Mouse (Mus musculus) thymus, adult 18-20 months (tissue): ENCODE measurements around the gene Smpd4.
"Not testable (repeated sequence)": the region's sequence is repeated elsewhere in the genome, so short reads cannot be mapped to it uniquely, and the experiment has no call there.

Source experiments
- DNase-seq, 2 experiments: peaks; one replicate each; pipeline ENCODE4 v3.0.0; 2022; ENCODE audit warnings: mixed read lengths in 2 of 2

Gene Smpd4

DNA sequence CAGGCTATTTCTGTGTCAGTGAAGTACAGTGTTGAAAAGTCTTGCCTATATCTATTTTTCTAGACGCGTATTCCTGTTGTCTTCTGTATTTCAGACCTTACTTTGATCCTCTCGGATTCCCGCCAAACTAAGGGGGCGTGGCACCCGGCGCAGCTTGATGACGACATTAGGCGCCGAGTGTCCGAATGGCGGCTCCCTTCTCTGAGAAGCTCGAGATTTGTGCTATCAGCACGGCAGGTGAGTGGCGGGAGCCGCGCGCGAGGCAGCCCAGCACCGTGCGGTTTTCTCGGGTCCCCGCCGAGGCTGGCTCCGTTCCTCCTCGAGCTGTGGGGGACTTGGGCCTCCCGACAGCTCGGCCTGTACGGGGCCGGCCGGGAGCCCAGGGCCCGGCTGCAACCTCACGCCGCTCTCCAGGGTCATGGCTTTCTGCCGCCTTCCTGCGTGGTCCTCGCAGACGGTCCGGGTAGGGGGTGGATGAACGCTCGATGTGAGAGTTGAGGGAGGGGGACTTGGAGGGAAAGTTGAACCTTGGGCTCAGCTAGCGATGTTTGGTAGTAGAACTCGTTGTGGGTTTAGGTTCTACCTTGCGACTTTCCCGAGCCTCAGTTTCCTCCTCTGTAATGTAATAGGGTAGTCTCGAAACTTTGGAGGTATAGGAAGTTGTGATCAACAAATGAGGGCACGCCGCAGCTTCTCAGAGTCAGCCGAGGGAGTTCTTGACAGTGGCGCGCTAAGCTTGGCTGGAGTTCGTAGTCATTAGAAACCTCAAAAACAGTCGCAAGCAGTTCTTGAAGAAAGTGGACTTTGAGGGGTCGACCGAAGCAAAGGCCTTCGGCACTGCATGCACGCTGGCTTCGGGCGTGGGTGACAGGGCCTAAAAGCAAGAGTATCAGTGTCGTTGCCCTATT, at the start of gene Smpd4:
Gene Smpd4 (plus strand): TSS at position 157 of the 908 bp plus-strand sequence.
- DNase-seq, result peak; percentile 67 to 75

GRCm38 (mm10) chr16:17575870-17576824, 43.0 kb upstream of the Smpd4 start:
- no peak for DNase-seq

DNA sequence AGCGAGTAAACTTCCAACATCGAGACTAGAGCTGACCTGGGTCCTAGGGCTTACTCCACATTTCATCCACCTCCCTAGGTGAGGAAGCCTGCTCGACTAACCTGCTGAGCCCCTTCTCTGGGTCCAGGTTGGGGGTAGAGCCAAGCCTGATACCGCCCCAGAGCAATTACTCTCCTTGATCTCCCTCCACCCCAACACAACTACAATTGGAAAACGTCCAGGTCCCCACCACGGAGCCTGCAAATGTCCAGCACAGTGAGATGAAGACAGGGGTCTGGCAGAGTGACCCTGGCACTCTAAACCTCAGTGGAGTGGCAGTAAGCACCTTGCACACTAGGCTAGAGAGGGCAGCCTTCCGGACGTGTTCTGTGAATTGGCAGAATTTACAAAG, 42.3 kb upstream of the Smpd4 start:
- no peak for DNase-seq

DNA sequence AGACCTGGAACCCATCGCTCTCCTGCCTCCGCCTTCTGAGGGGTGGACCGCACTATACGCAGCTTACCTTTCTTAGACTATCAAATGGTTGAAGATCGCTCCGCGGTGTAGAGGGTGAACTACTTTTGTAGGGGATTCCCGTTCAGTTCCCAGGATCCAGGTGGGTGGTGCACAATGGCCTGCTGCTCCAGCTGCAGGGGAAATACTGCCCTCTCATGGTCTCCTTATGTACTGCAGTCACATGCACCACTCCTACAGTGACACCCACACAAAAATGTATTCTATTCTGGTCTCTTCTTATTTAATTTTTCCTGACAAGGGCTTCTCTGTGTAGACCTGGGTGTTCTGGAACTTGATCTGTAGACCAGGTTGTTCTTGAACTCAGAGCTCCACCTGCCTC, 36.1 kb upstream of the Smpd4 start, which contains the start of gene Slc7a4:
Gene Slc7a4 (minus strand): TSS at position 151 of the 400 bp plus-strand sequence.
- DNase-seq, result no peak

GRCm38 (mm10) chr16:17584555-17584954, 34.6 kb upstream of the Smpd4 start:
- DNase-seq, result no peak

DNA sequence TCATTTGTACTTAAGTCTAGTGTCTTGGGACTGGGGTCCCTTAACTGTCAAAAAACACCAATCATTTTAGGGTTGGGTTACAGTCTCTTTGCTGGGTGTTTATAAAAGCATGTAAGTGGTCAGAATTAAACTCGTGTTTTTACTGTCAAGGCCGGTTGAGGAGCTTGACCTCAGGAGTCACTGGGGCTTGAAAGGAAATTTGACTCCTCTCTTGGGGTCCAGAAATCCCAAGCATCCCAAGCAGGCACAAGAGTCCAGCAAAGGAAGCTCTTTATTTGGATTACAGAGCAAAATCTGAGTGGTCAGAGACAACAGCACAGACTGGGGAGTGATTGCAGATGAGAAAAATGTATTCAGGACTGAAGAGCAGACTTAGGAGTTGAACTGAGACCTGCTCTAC, 28.4 kb upstream of the Smpd4 start:
- DNase-seq, result no peak

DNA sequence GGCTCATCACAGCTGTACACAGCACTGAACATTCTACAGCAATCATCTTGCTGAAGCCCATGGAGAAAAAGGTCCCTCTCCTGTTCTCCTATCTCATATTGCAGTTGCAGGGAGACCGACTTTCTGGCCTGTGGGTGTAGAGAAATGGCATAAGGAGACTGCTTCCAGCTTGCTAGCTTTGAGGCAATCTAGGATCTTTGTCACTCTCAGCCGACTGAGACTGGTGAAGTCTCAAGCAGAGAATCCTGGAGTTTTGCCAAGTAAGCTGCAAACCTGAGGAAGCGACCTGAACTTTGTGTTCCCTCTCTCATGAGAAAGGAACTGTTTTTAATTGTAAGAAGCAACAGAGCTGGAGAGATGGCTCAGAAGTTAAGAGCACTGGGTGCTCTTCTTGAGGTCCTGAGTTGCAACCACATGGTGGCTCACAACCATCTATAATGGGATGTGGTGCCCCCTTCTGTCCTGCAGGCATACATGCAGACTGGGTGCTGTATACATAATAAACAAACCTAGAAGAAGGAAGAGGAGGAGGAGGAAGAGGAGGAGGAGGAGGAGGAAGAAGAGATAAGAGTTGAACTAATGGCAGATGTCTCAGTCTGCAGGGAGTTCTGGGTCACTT, 18.1 kb upstream of the Smpd4 start:
- DNase-seq, result no peak

- no peak for DNase-seq
These were observed 14.2 kb upstream of the Smpd4 start for GRCm38 (mm10) chr16:17604941-17605340.

- no peak for DNase-seq
These were observed 13.5 kb upstream of the Smpd4 start for GRCm38 (mm10) chr16:17605684-17606083.

DNA sequence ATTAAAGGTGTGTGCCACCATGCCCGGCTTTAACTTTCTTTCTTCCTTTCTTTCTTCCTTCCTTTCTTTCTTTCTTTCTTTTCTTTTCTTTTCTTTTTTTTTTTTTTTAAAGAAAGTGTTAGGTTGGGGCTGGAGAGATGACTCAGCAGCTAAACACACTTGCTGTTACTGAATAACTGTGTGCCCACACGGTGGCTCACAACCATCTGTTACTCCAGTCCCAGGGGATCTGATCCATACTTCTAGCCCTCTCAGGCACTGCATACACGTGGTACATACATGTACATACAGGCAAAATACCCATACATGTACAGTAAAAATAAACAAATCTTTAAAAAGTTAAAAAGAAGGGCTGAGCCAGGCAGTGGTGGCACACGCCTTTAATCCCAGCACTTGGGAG, 7.8 kb upstream of the Smpd4 start:
- no peak for DNase-seq

DNA sequence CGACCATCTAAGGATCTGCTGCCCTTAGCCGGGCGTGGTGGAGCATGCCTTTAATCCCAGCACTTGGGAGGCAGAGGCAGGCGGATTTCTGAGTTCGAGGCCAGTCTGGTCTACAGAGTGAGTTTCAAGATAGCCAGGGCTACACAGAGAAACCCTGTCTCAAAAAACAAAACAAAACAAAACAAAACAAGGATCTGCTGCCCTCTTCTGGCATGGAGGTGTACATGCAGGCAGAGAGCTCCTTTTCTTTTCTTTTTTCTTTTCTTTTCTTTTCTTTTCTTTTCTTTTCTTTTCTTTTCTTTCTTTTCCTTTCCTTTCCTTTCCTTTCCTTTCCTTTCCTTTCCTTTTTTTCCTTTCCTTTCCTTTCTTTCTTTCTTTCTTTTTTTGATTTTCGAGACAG, 4.4 kb upstream of the Smpd4 start:
- DNase-seq, result not testable (repeated sequence)

DNA sequence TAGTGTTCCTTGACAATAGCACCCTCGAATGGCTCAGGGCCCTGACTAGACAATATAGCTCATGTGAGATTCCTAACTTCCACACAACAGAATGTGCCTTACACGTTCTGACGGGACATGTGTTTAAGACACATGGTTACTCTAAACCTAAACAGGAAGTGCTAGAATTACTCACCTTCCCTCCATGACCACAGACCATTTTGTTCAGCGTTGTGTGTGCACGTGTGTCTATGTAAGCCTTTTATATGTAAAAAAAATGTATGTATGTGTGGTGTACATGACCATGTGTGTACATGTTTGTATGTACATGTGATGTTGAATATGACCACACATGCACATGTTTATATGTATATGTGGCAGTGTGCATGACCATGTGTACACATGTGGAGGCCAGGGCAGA, 2.9 kb upstream of the Smpd4 start:
- DNase-seq, result no peak

GRCm38 (mm10) chr16:17617922-17618565, 1.1 kb upstream of the Smpd4 start:
- DNase-seq, result peak; percentile 21 to 30

DNA sequence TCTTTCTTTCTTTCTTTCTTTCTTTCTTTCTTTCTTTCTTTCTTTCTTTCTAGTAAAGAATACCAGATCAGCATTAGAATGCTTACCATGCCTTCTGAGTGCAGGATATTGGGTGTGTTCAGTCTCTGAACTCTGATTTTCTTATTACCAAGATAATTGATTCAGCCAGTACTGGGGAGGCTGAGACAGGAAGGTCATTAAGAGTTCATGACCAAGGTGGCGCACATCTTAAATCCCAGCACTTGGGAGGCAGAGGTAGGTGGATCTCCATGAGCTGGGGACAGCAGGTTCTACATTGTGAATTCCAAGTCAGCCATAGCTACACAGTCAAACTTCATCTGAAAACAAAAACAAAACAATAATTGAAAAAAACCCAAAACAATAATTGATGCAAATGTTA, 2.8 kb downstream of the Smpd4 start:
- no peak for DNase-seq

- no peak for DNase-seq
These were observed 6.5 kb downstream of the Smpd4 start for GRCm38 (mm10) chr16:17625488-17626268.

- no peak for DNase-seq
These were observed 7.1 kb downstream of the Smpd4 start for GRCm38 (mm10) chr16:17626269-17626555.

GRCm38 (mm10) chr16:17632580-17632979, 13.4 kb downstream of the Smpd4 start:
- no peak for DNase-seq

DNA sequence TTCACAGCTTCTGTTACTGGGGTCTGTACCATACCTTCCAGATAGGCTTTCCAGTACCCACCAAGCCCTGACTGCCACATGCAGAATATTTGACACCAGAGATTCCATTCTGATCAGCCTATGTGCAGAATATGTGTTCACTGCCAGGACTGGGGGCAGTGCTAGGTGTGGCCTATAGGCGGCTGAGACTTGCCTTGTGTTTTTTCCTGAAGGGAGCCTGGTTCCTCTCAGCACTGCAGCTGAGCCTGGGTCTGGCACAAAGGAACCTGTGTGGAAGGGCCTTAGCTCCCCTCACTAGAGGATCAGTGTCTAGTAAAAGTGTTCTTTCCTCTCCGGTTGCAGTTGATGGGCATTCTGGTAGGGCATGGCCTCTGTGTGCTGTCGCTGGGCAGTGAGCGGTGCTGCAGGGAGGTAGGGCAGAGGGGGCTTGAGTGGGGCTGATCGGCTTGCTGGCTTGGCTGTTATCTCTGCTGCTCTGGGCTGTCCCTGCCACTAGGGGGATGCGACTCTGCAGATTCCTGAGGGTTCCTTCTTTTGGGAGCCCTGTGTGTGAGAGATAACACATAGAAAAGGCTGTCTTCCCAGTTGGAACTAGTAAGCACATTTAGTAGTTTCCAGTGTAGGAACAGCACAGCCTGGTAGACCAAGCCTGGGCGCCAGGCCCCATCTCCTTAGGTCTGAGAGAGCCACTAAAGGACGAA, 14.5 kb downstream of the Smpd4 start:
- no peak for DNase-seq

- no peak for DNase-seq
These were observed 17.8 kb downstream of the Smpd4 start for GRCm38 (mm10) chr16:17636904-17637303.

- DNase-seq, result no peak
These were observed 18.5 kb downstream of the Smpd4 start for GRCm38 (mm10) chr16:17637610-17638009.

- DNase-seq, result no peak
These were observed 19.0 kb downstream of the Smpd4 start for GRCm38 (mm10) chr16:17638036-17638628.
